In genomic region chr5:64155861-64156550, GRCm38 (mm10) we compare ENCODE assay signal across 8 mouse cellular contexts. TPM values are rescaled to one million over a fixed set of nuclear protein-coding genes. Genes with fewer than 3 reads are reported as not detected.
DNase-seq lines count a peak whose midpoint lies in the region; ATAC-seq and TF ChIP-seq lines count a peak whose summit lies in the region.

Tbc1d1 (plus strand) TSS chr5:64156305.

- no peaks in the 10 kb centered on the region for H3K36me3 ChIP-seq in C2C12 (ENCODE audit: control insufficient read depth, insufficient read depth)
- no peaks in the 10 kb centered on the region for H3K36me3 ChIP-seq in forebrain, embryonic 12.5 days (replicated peaks)
- no peaks in the 10 kb centered on the region for H3K36me3 ChIP-seq in lung, embryonic 15.5 days

- H3K4me2 ChIP-seq in forebrain, embryonic 12.5 days, result no peak within 1 kb of the TSS
- peak within 1 kb of the TSS; percentile 99 for H3K4me2 ChIP-seq in lung, embryonic 15.5 days

- H3K79me2 ChIP-seq in C2C12 (ENCODE audit: control insufficient read depth, insufficient read depth), result peaks cover 2% of the 10 kb centered on the region

- no peak within 1 kb of the TSS for H3K27ac ChIP-seq in forebrain, embryonic 12.5 days
- peak within 1 kb of the TSS; percentile 89 for H3K27ac ChIP-seq in lung, embryonic 15.5 days

- H3ac ChIP-seq in C2C12 (ENCODE audit: control insufficient read depth, insufficient read length, low read depth), result no peak within 1 kb of the TSS

- peaks cover 10% of the 10 kb centered on the region for H3K4me1 ChIP-seq in forebrain, embryonic 12.5 days
- H3K4me1 ChIP-seq in lung, embryonic 15.5 days, result peaks cover 25% of the 10 kb centered on the region

- WGBS in forebrain, embryonic 12.5 days, result 66% methylated on average over 11 of the region's 11 CpGs
- WGBS in lung, embryonic 15.5 days, result 13% methylated on average over 11 of the region's 11 CpGs

- no peak for TF ChIP-seq CTCF in C2C12 (IDR thresholded peaks at IDR 0.05; ENCODE audit: control insufficient read depth, insufficient read depth, insufficient read length)

- no peak within 1 kb of the TSS for H3K9ac ChIP-seq in forebrain, embryonic 12.5 days
- peak within 1 kb of the TSS; percentile 3; the same call in 1 of the 2 replicates for H3K9ac ChIP-seq in lung, embryonic 15.5 days

- H3K79me3 ChIP-seq in C2C12 (ENCODE audit: low read depth), result no peaks in the 10 kb centered on the region

- peak; percentile 59 for DNase-seq in adrenal gland, adult 2 months
- peak; percentile 57 to 62 for DNase-seq in heart, postnatal 36 days
- DNase-seq in layer of hippocampus, adult 18-20 months (ENCODE audit: low spot score in 2 of 2), result peak in 1 of 2 experiments; percentile 22
- peak; percentile 17 for DNase-seq in right cerebral cortex, postnatal 14 days

- H3K4me3 ChIP-seq in C2C12 (ENCODE audit: insufficient read depth, poor library complexity, severe bottlenecking), result no peak within 1 kb of the TSS
- no peak within 1 kb of the TSS for H3K4me3 ChIP-seq in forebrain, embryonic 12.5 days (replicated peaks)
- H3K4me3 ChIP-seq in lung, embryonic 15.5 days, result peak within 1 kb of the TSS; percentile 19

- intact Hi-C loops in heart, postnatal 36 days (cut with DNase I), result no loop called here

- H3K9me3 ChIP-seq in forebrain, embryonic 12.5 days, result no peaks in the 10 kb centered on the region
- H3K9me3 ChIP-seq in lung, embryonic 15.5 days, result no peaks in the 10 kb centered on the region

- ATAC-seq in forebrain, embryonic 12.5 days (ENCODE audit: low FRiP score), result no peak
- ATAC-seq in lung, embryonic 15.5 days (ENCODE audit: borderline replicate concordance, extremely low read depth, low FRiP score, low TSS enrichment), result peak; percentile 95
- ATAC-seq in erythroid progenitor cell, adult 5-6 weeks (replicated peaks; ENCODE audit: low FRiP score, poor library complexity, severe bottlenecking), result no peak

- H3K27me3 ChIP-seq in C2C12 (ENCODE audit: control insufficient read depth, insufficient read depth, insufficient read length), result no peaks in the 10 kb centered on the region
- H3K27me3 ChIP-seq in forebrain, embryonic 12.5 days, result peaks cover 34% of the 10 kb centered on the region
- H3K27me3 ChIP-seq in lung, embryonic 15.5 days, result peaks cover 7% of the 10 kb centered on the region

TF ChIP-seq in C2C12, 6 proteins besides CTCF, POLR2A, EP300 and RAD21:
- no peak for TF ChIP-seq CEBPB (IDR thresholded peaks at IDR 0.05; ENCODE audit: low read depth)
- TF ChIP-seq MAX (IDR thresholded peaks at IDR 0.05), result no peak

RNA-seq across cellular contexts. Expression of gene Tbc1d1, which starts in this region (rescaled TPM):
- polyA plus RNA-seq in C2C12 (2012; fragmentation: generic; extraction: Trizol), result 25.0 TPM
- 10 to 100 TPM in 1 of 2 experiments, 1 to 10 TPM in 1; 9.7 to 14.2 TPM for total RNA-seq in adrenal gland, adult 2 months (2021)
- polyA plus RNA-seq in adrenal gland, adult 2 months (2012; rRNA removed), result 7.4 and 10.2 TPM in 2 replicates
- 25.3 and 26.4 TPM in 2 replicates for polyA plus RNA-seq in forebrain, embryonic 12.5 days (2016; fragmentation: Nextera tagmentation; extraction: Ambion mirVana)
- total RNA-seq in heart, postnatal 36 days (2021), result 10 to 100 TPM; 15.3 to 18.5 TPM
- 10 to 100 TPM; 30.2 to 37.0 TPM for total RNA-seq in layer of hippocampus, adult 18-20 months (2021)
- polyA plus RNA-seq in lung, embryonic 15.5 days (2015; fragmentation: Nextera tagmentation; extraction: Ambion mirVana), result 39.8 and 40.4 TPM in 2 replicates
- 3.6 and 15.1 TPM in 2 replicates for total RNA-seq in erythroid progenitor cell, adult 5-6 weeks (2015; ENCODE audit: low replicate concordance)
- total RNA-seq in erythroid progenitor cell, adult 5-6 weeks (2017; ENCODE audit: low replicate concordance), result 4.5 and 5.7 TPM in 2 replicates
